Mouse (Mus musculus) NIH3T3 (cell line): ENCODE results near the gene Hrct1.

Experiments used
- DNase-seq: peaks from one replicate; pipeline ENCODE4 v3.0.0-alpha.2; 2012; ENCODE audit warnings: low read depth

Gene Hrct1

DNA sequence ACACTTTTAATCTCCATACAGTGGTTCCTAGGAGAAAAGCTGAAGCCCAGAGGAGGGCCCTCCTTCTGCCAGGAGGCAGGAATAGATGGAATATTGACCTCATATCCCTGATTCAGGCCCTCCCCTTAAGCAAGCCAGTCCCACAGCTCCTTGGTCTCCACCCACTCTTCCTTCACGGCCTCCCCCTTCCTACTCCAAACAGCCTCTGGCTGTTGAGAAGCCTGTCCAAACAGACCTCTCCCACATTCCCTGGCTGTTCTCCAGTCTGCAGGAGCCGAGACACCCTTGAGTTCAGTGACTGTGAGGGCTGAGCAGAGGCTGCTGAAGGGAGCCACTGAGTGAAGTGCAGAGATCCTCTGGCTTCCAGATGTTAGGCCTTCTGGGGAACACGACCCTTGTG, at the start of gene Hrct1:
Gene Hrct1 (plus strand): TSS at position 194 of the 400 bp plus-strand sequence.
- DNase-seq = peak; percentile 92

DNA sequence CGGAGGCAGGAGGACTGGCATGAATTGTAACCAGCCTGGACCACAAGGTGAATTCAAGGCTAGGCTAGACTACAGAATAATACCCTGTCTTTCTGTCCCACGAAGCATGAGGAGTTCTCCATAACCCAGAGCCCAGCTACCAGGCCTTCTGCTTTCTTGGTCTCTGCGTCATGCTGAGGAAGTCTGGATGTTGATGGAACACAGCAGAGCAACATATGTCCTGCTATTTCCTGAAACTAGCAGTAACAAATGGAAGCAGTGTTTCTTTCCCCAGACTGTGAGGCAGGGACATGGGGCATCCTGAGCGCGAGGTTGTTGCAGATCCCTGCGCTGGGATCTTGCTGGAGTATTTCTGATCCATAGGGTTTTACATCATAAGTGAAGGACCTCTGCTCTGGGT, 48.4 kb upstream of the Hrct1 start:
- DNase-seq = no peak

DNA sequence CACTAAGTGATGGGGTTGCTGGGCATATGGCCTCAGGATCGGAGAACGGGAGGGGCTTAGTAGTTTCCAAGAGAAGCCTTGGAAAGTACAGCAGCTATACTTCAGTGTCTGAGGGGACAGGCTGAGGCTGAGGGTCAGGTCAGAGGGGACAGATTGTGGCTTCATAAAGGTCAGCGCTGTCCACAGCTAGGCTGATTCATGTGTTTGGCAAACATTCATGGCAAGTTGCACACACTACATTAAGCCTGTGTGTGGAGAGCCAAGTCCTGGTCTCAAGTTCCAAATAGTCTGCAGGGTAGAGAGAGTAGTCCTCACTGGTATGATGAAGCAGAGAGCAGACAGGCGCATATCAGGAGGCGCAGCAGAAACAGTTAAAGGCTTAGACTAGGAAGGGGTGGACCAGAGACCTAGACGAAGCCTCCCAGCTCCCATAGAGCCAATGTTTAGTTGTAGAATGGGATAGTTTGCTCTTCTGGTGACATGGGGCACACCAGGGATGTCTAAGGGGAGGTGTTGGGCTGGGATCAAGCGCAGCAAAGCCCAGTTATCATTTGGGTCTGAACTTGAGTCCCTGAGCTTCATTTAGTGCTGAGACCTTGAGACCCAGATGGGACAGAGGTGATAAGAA, 47.5 kb upstream of the Hrct1 start:
- peak; percentile 84 for DNase-seq

DNA sequence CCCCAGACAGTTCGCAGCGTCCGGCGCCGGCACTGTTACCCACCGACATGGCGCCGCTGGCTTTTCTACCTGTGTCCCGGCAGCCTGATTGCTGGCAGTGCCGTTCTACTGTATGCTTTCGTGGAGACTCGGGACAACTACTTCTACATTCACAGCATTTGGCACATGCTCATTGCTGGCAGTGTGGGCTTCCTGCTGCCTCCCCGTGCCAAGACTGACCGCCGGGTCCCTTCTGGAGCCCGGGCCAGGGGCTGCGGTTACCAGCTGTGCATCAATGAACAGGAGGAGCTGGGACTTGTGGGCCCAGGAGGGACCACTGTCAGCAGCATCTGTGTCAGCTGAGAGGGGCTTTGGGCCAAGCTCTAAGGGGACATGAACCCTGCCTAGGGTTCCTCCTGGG, 37.0 kb upstream of the Hrct1 start:
- no peak for DNase-seq

DNA sequence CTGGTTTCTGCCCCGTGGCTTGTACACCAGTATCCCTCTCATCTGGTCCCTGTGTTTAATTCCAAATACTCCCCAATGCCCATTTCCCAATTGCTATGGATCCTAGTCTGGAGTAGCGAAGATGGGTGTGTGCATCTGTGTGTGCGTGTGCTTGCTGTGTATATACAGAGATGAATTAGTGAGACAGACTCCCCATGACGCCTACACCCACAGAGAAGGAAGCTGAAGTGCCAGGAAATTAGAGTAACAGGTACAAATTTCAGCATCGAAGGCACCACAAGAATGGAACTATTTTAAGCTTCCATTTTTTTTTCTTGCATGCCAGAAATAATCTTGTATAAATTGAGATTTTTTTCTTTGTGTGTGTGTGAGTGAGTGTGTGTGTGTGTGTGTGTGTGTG, 36.0 kb upstream of the Hrct1 start:
- no peak for DNase-seq

DNA sequence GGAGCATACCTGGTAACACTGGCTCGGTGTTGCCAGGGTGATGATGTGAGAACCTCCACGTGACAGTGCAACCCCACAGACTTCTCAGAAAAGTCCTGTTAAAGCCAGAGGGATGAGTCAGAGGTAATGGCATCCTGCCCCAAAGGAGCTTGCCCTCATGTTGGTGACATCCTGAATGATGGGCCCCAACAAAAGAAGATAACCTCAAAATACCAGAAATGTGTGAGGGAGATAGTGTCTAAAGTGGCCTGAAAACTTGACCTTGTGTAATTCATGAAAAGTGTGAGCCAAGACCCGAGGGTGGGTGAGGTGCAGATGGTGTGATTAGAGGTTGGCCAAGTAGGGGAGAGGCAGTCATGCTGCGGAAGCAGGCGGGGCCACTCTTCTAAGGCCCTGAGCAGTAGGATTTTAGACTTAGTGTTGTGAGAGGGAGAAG, 33.2 kb upstream of the Hrct1 start:
- DNase-seq = peak; percentile 77

DNA sequence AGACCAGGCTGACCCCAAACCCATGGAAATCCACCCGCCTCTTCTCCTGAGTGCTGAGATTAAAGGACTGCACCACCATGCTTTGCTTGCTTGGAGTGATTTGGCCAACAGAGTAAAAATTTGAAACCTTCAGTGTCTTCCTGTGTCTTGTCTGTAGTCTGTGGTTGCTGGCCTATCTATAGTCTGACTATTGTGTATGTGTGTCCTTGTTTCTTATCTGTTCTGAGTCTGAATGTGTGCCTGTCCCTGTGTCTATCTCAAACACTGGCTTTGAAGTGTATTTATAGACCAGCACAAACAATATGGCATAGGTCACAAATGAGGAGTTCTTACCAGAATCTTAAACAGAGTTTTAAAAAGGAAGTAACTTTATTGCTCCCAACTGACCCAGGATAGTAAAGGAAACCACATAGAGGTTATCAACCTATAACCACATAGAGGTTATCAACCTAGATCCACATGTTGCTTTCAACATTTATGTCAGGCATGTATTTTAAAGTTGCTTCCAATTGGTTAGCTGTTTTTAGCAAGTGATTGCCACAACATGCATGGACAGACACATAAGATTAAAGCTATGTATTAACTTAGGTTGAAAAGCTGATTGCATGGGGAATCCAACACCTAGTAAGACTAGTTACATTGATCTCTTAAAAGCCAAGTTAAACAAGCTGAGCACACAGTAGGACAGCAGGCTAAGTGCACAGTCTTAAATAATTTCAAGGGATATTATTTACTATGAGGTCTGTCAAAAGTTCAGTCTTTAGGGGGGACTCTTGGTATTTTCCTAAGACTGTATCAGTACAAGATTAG, 32.3 kb upstream of the Hrct1 start:
- DNase-seq = no peak

DNA sequence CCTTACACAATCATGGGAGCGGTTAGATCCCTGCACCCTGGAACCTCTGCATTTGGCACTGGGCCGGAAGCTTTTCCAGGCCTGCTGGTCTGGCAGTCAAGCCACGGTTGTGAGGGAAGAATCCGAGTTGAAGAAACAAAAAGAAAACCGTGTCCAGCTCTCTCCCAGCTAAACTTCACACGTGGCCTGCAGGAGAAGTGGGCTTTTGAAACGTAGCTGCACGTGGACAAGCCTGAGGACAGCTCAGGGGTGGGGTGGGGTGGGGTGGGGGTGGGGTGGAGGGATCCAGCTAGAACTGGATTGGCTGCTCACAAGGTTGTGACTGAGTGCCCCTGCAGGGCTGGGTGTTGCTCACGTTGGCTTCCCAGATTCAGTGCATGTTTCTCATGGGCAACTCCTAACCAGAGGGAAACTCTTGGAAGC, 31.7 kb upstream of the Hrct1 start:
- peak; percentile 44 for DNase-seq

DNA sequence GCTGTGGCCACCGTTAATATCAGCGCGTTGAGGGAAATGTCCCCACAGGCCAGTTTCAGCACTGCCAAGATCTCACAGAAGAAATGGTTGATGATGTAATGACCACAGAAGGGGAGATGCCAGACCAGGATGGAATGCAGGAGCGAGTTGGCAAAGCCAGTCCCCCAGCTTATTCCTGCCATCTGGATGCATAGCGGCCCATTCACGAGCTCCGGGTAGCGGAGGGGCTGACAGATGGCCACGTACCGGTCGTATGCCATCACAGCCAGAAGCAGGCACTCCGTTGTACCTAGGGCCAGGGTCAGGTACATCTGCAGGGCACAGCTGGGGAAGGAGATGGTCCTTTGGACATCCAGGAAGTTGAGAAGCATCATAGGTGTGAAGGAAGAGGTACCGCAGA, 30.4 kb upstream of the Hrct1 start:
- DNase-seq = no peak

DNA sequence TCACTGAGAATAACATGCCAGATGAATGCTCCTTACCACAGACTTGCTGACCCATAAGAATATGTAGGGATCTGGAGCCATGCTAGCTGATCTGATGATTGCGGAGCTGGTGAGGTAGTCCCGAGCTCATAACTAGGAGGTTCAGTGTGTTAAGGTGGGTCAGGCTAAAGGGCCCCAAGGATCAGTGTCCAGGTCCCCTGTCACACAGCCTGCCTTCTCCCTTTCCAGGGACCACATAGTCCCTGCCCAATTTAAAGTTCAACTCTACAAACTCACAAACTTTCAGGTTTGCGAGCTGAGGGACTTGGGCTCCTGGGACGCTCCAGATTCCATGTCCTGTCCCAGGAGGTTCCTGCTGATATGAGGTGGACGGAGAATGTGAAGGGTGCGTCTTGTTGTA, 26.3 kb upstream of the Hrct1 start, which contains the start of gene Olfr70:
Gene Olfr70 (minus strand): TSS at position 101 of the 400 bp plus-strand sequence.
- no peak for DNase-seq

DNA sequence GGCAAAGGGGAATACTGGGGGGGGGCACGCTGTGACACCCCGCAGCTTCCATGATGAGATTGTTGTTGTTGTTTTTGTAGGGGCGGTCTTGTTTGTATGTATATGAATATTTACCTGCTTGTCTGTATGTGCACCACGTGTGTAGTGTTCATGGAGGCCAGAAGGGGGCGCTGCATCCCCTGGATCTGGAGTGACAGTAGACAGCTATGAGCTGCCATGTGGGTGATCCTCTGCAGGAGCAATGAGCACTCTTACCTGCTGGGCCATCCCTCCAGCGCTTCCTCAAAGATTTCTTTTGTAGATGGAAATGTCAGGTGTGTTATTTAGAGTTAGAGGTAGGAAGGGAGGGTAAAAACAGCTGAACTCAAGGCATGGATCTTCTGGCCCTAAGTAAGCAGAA, 23.5 kb upstream of the Hrct1 start:
- DNase-seq = no peak

DNA sequence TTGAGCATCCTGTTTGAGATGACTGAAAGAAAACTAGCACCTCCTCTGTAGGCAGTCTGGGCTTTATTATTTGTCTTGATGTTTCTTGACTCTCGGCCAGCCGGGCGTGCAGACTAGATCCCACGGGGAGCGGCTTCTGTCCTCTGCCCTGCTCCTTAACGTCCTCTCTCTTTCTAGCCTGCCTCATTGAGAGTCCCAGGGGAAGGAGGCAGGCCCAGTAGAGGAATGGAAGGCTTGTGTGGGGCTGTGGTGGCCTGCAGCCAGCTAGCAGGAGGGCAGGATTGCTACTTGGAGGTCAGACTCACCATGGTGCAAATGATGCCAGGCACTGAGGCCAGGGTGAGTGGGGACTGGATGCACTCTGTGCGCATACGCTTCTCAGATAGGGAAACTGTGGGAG, 23.1 kb upstream of the Hrct1 start:
- DNase-seq = no peak

DNA sequence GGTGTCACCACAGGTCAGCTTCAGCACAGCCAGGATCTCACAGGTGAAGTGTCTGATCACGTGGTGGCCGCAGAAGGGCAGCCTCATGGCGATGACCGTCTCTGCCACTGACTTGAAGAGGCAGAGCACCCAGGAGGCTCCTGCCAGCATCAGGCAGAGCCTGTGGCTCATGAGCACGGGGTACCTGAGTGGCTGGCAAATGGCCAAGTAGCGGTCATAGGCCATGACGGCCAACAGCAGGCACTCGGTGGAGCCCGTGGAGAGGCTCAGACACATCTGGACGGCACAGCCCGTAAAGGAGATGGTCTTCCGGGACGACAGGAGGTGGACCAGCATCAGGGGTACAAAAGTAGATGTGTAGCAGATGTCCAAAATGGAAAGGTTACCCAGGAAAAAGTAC, 21.0 kb upstream of the Hrct1 start:
- no peak for DNase-seq

DNA sequence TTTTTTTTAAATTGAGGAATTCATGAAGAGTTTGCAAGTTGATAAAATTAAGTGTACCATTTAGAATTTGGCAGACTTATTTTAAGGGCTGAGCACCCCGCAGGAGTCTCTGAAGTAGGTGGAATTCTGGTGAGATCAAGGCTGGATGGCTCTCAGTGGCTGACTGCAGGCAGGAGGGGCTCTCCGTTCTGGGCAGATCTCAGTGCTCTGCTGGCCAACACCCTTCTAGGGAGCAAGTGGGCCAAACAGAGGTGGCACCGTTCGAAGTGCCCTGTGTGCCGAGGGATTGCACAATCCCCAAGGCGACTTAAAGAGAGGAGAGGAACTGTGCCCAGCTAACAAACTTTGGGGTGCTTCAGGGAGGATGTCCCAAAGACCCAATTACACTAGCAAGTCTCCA, 17.1 kb upstream of the Hrct1 start, which contains the start of gene Olfr71:
Gene Olfr71 (minus strand): TSS at position 387 of the 400 bp plus-strand sequence.
- DNase-seq = no peak

DNA sequence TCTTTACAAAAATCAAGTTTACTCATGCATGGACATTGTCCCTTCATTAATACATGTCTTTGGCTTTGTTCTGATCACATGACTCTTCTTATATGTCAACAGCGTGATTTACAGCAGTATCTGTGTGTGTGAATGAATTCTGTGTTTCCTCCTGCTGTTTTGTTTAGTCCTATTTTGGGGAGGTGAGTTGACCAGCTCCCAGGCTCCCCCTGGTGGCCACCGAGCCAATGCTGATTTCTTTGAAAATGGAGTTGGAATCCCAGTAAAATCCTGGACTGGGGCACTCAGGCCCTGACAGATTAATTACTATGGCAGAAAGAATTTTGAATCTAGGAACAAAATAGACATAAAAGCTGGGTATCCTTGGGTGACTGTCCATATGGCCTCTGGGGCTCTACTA, 15.2 kb upstream of the Hrct1 start:
- DNase-seq = peak; percentile 87

DNA sequence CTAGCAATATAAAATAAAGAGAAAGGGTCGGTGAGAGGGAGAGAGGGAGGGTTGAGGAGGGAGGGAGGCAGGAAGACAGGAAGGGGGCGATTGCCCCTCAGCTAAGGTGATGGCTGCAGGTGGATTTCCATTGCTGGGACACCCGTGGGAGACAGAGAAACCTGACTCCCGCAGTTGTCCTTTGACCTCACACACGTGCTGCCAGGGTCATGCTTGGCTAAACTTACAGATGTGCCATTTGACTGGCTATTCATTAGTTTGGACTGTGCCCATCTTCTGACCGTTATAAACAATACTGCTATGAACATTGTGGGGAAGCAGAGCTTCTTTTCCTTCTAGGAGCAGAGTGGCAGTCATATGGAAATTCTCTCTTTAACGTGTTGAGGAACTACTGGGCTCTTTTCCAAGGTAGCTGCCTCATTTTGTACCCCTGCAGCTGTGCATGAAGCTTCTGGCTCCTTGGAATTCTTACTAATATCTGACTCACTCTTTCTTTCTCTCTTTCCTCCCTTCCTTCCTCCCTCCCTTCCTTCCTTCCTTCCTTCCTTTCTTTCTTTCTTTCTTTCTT, 13.3 kb upstream of the Hrct1 start:
- peak; percentile 81 for DNase-seq

DNA sequence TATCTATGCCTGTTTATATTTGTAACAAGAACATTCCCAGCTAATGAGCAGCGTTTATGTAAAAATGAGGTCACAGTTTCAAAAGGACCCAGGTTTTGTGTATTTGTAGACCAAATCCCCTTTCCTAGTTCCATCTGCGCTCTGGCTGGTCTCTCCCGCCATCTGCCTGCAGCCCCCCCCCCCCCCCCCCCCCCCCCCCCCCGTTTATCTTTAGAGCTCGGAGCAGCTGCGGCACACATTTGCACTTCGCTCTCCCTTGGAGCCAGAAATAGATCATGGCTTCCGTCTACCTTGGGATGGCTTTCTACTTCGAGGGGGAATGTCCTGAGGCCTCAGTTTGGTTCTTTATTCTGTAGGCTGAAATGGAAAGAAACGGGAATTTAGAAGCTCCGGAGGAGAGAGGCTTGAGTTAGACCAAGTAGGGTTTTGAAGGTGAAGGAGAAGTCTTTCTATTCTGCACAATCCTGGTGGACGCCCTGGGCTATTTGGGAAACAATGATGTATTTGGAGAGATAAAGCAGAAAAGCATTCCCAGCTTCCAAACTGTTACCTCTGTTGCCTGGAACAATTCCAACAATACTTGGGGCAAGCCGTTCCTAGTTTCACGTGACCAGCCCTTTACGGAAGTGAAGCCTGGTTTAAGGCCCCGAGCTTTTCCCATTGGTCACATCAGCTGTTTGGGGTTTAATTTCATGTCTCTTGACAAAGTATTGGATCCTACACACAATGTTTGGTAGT, 6.3 kb upstream of the Hrct1 start:
- DNase-seq = no peak

DNA sequence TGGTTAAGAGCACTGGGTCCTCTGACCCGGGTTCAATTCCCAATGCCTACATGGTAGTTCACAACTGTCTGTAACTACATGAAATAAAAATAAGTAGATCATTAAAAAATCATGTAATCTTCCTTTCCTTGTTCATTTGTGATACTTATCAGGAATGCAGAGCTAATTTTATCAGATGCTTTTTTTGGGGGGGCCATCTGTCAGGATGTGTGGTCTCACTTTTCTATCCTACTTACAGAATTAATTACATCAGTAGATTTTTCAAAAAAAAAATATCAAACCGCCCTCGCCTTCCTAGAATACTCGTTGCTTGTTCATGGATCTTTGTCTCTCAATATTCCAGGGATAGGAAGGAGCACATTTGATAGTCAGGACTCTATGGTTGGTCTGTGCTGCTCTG, 4.8 kb upstream of the Hrct1 start:
- no peak for DNase-seq

DNA sequence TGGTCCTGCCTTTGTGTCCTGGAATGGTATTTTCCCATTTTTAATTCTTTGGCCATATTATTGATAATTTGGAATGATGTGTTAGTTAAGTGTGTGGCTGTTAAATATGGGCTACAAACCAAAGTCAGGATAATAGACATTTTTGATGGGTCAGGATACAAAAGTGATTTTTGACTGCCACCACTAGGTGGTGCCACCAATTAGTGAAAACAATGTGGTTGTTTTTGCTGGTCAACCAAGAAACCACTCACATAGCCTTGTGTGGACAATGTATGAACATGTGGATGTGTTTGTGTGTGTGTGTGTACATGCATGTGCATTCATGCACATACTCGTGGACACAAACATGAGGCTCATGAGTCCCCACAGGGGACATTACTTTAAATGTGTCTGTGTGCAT, 2.2 kb upstream of the Hrct1 start:
- DNase-seq = peak; percentile 83

DNA sequence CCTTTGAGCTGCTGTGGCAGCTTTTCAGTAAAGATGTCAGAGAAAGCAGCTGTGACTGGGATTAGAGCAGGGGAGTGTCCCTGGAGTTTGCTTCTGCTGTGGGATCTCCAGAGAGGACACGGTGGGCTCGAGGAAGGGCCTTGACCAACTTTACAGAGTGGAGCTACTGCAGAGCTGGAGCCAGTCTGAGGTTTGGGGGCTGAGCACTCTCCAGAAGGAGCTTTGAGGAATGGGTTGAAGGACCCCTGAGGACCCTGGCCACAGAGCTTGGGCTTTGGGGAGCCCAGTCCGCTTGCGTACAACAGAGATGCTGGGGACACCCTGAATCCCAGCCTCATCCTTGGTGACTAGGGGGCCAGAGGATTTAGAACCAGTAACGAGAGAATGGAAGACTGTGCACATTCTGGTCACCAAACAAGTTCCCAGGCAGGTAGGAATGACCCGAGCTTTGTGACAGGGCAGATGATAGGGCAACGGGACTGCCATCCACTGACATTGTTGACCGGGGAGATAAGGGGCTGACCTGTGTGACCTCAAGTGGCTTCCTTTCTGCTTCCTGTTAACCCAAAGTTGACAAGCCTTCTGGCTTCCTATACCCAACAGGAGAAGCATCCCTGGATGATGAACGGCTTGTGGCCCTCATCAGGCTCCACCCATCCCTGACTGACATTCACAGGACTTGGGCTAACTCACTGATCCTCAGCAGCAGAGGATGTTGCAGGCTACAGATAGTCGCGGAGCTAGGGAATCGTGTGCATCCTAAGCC, 577 bp upstream of the Hrct1 start:
- no peak for DNase-seq

DNA sequence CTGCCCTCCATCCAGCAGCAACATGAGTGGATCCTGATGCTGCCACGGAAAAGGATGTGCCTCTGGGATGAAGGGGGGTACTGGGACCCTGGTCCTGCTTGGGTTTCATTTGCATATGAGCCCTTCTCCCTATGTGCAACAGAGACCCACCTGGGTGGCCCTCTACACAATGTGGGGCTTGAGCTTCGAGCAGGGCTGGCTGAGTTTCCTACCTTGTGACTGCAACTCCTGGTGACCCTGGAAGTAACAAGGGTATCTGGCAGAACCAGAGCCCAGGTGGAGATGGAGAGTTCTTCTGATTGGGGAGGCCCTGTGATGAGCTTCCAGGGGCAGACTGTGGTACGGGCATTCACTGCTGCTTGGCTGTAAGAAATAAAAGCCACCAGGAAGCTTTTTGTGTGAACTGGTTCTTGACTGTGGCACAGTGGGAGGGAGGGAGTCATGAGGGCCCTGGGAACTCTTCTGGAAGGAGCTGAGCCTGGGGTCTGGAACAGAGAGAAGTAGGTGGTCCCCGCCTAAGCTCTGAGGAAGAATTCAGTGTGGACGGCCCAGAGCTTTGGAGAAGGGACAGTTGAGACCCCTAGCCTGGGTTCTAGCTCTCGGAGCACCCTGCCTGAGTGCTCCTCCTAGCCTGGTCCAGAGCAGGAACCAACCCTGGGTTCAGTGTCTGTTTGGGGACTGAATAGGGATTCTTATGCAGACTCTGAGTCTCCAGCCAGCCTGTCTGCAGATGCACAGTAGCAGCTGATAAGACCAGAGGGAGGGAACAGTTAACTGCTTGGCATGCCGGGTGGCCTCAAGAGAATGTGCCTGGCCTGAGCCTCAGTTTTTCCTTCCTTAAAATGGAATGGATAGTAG, 959 bp downstream of the Hrct1 start:
- no peak for DNase-seq
